Mouse (Mus musculus) naive thymus-derived CD4-positive, alpha-beta T cell, adult 2 months (primary cell): ENCODE data around the gene Svep1.

ENCODE experiments used
- DNase-seq: peaks from one replicate; pipeline ENCODE4 v3.0.0-alpha.2; 2011; ENCODE audit warnings: low read depth

The Svep1 gene

DNA sequence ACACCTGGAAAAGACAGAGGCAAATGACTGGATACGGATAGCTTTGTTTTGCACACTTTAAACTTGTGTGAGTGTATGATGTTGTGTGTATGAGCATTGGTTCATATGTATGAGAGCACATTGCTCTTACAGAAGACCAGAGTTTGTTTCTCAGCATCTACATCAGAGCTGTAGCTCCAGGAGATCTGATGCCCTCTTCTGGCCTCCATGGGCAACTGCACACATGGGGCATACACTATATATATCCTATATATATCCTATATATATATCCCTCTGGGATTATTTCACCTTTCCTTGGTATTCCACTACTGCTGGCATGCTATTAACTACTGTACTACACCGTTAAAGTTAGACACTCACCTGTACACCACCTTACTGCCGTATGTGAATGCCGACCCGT, 122.5 kb downstream of the Svep1 start:
- DNase-seq: no peak

DNA sequence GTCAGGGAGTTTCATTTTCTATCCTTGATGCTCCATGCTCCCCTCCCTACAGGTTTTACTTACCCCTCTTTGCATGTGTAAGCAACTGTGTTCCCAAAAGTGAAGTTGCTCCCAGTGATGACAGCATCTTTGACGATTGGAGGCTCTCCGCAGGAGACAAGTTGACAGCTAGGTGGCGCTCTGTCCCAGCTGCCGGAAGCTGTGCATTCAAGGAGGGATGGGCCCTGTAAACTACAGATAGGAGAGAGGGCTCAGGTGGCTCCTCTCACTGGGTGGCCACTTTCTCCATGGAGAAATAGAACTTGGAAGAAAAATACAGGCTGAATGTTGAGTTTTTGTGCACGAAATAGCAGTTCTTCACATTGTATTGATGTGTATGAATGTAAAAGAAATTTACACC, 124.1 kb downstream of the Svep1 start:
- peak; percentile 76 for DNase-seq

DNA sequence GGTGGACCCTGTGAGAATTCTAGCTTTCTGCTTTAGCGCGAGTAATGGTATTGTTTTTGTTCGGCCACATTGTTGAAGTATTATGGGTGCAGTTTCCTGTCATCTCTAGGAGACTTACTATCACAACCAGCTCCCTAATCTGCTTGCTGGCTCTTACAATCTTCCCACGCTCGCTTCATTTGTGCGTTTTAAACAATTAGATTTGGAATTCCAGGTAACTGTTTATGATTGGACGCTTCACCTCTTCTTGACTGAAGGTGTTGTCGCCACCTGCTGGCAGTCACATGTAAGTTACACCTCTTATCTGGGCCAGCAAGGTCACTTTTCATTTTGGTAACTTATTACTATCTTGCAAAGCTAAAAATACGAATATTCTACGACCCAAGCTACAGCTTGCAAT, 127.0 kb downstream of the Svep1 start:
- peak; percentile 69 for DNase-seq

DNA sequence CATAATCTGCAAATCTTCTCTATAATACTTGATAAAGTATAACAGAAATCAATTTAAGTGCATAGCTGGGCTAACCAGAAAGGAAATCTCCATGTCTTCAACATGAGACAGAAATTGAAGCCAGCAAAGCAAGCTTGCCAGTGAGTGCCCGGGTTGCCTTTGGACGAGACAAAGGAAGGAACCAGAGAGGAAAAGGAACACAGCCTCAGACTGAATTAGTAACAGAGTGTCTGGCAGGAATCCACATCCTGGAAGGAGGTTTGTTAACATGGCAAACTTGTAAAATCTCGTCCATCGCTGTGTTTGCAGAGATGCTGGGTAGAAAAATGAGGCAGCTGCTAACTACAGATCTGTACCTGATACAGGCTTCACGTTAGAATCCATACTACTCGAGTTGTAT, 128.7 kb downstream of the Svep1 start:
- no peak for DNase-seq

DNA sequence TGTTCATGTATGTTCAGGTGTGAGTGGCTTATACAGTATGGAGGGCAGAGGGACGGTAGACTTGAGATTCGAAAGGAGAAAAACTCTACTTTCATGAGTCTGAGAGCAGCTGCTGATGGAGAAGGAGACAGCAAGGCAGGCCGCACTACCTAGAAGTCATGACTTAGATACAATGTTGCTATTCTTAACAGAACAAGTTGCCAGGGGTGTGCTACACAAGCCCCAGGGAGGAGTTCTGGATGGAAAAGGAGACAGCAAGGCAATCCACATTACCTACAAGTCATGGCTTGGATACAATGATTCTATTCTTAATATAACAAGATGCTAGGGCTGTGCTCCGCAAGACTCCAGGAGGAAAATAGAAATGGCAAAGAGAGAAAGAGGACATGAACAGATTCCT, 129.1 kb downstream of the Svep1 start:
- DNase-seq: no peak

DNA sequence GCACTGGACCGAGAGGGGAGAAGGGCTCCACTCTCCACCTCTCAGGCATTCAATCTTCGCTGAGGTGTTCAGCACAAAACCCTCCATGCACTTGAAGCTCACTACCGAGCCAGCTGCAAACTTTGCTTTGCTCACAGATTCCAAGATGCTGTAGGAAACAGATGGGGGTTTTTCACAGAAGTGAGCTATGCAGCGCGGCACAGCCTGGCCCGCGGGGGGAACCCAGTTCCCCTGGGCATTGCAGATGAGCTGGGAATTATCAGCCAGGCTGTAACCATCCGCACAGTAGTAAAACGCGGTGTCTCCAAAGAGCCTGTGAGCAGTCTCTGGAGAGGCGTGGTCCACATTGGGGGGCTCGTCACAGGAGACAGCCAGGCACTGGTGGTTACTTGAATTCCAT, 133.8 kb downstream of the Svep1 start:
- DNase-seq: no peak

DNA sequence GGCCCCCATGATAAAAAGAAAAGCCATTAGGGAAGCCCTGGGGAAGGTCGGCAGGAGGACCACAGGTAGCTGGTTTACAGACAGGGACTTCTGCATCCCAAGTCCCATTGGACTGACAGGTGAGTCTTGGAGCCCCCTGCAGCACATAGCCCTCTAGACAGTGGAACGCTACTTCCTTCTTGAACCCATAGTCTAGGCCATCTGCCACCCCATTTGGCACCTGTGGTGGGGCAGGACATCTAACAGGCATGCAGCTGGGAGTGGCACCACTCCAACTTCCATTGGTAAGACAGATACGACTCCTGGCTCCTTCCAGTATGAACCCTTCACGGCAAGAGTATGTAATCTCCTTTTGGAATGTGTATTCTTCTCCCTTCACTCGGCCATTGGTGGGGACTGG, 137.8 kb downstream of the Svep1 start:
- DNase-seq: no peak

DNA sequence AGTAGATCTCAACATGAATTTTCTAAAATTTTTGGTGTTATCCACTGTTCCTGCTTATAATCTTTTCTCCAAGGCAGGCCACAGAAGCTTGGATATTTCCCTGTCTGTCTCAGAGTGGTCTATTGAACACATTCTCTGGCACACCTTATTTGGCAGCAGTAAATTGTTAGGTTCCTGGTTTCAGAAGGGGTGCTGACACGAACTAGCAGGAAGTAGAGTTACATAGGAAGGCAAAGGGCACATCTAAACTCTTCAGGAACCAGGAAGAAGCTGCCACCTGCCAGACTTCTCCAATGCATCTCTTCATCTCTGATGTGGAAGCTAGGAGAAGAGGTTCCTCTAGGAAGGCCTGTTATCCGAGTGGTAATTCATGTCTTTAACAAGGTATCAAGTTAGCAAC, 141.9 kb downstream of the Svep1 start:
- DNase-seq: no peak

DNA sequence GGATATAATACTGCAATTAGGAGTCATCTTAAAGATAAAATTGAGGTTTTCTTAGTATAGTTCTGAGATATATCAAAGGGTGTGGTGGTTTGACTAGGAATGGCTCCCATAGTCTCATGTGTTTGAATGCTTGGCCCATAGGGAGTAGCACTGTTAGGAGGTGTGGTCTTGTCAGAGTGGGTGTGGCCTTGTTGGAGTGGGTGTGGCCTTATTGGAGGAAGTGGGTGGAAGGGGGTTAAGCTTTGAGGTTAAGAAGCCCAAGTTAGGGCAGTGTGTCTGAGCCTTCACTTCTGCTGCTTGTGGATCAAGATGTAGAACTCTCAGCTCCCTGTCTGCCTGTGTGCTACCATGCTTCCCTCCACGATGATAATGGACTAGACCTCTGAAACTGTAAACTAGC, 143.7 kb downstream of the Svep1 start:
- DNase-seq: no peak

DNA sequence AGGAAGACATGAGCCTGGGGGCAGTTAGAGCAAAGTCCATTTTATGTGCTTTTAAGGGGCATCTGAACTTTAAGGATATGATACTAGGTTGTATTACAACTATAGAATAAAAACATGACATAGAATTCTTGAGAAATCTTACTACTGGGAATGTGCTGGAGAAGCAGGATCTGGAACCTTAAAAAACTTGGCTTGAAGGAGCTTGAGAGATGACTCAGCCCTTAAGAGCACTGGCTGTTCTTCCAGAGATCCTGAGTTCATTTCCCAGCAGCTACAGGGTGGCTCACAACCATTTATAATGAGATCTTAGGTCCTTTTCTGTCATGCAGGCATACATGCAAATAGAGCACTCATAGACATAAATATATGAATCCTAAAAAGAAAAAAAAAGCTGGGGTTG, 151.0 kb downstream of the Svep1 start:
- no peak for DNase-seq

DNA sequence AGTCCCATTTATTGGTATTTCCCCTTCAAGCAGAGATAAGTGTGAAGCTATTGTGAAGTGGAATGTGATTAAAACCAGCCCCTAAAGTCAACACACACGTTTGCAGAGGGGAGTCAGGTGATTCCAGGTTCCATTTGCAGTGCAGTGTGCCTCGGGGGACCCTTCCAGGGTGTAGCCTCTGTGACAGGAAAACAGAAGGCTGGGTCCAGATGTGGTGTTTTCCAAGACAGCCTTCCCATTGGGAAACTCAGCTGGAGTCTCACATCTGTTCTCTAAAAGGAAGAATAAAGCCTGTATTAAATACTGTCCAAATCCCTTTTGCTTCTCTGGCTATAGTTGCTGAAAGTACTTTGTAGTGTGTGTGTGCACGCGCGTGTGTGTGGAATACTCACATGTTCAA, 152.2 kb downstream of the Svep1 start:
- no peak for DNase-seq

DNA sequence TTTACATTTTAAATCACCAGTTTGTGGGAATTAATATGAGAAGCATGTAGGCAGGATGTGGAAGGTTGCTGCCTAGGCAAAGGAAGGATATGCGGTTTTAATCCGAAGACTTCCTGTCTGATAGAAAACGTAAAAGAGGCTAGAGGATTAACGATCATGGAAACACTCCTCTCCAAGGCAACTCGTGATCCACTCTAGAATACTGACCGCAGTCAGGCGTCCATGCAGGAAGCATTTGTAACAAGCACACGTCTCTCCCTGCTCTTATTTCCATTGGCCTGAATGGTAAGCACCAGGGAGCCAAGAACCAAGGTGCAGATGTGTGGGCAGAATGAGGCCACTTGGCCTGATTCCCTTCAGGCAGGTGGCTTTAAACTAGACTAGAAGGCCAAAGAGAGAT, 155.9 kb downstream of the Svep1 start:
- no peak for DNase-seq

DNA sequence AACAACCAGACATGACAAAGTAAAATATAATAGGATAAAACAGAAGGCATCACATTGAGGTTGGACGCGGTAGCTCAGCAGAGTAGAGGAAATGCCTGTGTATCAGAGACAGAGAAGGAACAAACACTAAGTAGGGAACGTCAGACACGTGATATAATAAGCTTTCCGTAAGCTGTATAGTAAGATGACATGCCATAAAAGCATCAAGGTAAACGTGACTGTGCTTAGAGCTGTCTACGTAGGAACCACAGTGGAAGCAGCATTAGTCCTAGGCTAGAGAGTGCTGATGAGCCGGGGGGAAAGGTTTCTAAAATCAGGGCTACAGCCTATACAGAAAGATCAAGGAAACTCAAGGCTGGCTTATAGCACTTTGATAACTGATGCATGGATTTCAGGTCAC, 156.4 kb downstream of the Svep1 start:
- DNase-seq: no peak

DNA sequence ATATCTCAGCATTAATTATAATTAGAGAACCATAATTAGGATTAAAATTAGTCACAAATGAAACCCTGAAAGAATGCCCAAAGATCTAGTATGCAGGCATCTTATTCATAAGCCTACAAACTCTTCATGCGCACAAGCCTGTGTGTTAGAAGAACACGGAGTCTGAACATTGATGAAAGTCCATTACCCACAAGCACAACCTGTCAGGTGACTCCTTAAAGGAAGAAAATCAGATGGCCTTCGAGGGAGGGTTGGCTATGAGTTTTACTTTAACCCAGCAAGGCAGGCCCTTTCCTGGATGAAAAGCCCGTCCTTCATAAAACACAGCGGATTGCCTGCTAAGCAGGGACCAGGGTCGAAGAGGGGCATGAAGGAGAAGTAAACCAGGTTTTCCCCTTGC, 161.8 kb downstream of the Svep1 start:
- DNase-seq: no peak

DNA sequence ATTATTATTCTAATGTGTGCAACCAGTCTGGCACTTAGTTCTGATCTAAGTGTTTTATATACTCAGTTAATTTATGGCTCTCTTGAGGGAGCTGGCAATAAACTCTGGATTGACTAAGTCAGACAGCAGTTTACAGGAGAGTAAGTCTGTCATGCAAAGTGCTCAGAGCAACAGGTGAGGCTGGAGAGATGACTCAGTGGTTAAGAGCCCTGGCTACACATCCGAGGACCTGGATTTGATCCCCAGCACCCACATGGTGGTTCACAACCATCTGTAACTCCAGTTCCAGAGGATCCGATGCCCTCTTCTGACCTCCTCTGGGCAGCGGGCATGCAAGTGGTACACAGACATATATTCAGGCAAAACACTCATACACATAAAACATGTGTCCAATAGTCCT, 162.3 kb downstream of the Svep1 start:
- no peak for DNase-seq

DNA sequence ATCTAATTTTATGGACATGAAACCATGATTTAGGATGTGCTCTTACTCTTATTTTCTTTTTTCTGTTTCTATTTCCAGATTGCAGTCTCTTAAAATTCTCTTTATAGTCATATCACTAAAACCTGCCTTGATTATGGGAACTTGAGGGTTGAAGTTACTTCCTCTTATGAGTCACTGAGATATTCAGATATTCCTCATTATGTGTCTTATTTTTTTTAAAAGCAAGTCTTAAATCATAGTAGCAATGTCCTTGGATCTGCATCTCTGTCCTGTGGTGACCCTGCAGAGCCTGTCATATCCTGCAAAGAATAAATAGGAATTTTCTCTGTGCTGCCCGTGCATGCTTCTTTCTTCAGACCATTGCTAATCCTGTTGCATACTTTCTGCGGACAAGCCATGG, 166.6 kb downstream of the Svep1 start:
- no peak for DNase-seq

DNA sequence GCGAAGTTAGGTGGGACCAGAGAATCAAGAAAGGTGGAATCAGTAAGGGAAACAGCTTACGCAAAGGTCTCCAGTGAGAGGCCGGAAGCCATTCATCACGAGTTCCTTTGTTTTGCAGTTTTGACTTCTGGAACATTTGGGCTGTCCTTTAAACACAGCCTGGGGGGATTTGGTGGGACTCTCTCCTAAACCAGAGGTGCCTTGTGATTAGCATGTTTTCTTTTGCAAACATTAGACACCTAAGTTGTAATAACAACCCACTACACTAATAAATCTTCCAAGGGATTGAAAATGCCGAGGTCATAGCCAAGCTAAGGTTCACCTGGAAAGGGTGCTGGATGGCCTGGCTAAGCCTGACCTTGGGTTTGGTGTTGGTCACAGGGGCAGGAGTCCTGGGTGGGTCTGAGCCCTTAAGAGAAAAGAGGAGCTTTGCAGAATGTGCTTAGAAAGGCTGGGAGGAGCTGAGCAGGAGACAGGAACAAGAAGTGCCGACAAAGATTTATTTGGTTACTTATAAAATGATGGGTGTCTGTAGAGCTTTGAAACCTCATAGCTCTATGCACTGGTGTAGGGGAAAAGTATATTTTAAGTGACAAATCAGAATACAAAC, 169.5 kb downstream of the Svep1 start:
- no peak for DNase-seq

DNA sequence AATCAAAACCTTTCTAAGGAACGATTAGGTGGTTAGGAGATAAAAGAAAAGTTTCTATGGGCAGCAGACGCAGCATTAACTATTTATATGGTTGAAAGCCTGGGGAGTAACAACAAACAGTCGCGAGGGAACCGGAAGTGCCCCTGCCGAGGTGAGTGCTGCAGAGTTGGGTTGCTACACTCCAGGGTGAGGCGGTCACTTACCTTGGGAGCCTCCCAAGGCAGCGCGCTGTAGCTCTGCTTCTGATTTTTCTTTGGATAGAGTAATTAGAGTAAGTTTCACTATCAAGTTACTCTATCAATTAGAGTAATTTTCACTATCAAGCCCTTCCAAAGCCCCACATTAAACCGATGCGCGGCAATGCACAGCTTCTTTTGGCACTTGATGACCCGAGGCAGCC, 172.0 kb downstream of the Svep1 start:
- no peak for DNase-seq

DNA sequence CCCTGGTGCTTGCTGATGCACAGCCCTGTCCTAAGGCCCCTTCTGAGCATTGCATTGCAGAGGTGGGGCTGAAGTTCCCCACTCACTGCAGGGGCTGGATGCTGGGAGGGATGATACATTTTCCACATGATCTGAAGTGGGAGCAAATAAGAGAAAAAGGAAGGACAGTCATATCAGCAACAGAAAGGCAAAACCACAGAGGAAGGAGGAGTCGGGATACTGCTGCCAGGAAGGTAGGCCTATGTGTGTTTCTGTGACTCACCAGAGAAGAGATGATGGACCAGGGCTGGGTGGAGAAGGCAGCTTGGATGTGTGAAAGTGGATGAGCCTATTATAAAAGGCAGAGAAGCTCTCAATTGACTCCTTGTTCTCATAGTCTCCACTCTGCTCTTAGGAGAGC, 173.9 kb downstream of the Svep1 start:
- DNase-seq: no peak

DNA sequence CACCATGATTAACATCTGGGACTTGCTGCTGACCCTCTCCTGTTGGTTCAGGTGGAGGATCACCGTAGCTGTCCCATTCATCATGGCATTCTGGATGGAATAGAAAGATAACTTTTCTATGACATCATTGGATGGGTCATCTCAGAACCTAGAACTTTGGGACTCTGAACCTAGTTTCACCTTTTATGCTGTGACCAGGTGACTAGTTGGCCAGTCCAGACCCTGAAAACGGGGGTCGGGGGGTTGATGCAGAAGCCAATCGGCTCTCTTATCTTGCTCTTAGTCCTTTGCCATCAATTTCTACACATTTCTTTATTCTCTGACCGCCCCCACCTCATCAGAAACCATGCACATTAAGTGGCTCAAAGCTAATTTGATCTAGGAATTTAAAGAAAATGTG, 197.6 kb downstream of the Svep1 start, which contains the start of gene Txndc8:
TSS of gene Txndc8 (minus strand) at position 101 of the 400 bp plus-strand sequence.
- DNase-seq: no peak

DNA sequence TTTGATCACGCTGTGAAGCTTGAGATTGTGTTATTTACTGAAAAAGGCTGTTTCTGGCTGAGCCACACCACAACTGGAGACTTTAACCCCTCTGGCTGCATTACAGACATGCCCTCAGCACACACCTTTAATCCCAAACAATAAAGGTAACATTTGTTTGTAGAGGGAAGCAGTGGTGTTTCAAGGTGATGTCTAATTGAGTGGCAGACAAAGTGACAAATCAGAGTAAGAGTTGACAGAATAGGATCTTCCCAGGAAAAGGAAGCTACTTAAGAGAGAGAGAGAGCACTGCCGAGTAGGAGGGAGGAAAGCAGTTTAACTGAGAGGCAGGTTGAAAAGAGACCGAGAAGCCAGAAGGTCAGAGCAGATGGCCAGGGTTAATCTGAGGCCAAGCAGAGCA, 203.2 kb downstream of the Svep1 start:
- DNase-seq: no peak
